Mouse (Mus musculus) hindbrain, embryonic 14.5 days (tissue): ENCODE measurements around the gene Runx1. TPM values are rescaled to one million over a fixed set of nuclear protein-coding genes. Genes with fewer than 3 reads are reported as not detected.

Source experiments
- ATAC-seq: fragments of 200-750 bp; cut with Nextera tagmentation; 2 replicates; pipeline ENCODE4 v1.8.0; 2017; ENCODE audit warnings: moderate number of reproducible peaks, mild to moderate bottlenecking, moderate TSS enrichment, moderate library complexity; ENCODE audit not compliant: low FRiP score
- DNase-seq: peaks from one replicate; pipeline ENCODE4 v3.0.0-alpha.2; 2015; ENCODE audit warnings: low spot score
- H3K27ac ChIP-seq: fragments of 300-500 bp; sonication (generic); 2 replicates; pipeline ENCODE4 v1.5.1; 2014; ENCODE audit warnings: mild to moderate bottlenecking, moderate library complexity
- H3K27me3 ChIP-seq: fragments of 300-500 bp; sonication (generic); 2 replicates; pipeline ENCODE4 v1.6.1; 2014; ENCODE audit warnings: mild to moderate bottlenecking, low read length, mixed read lengths; ENCODE audit not compliant: control insufficient read depth, insufficient read depth
- H3K36me3 ChIP-seq: fragments of 300-500 bp; sonication (generic); replicated peaks from 2 replicates; pipeline ENCODE4 v1.6.1; 2014; ENCODE audit not compliant: control insufficient read depth, insufficient read depth
- H3K4me1 ChIP-seq: fragments of 300-500 bp; sonication (generic); replicated peaks from 2 replicates; pipeline ENCODE4 v1.6.1; 2014; ENCODE audit warnings: antibody characterized with exemption, low read length, mixed read lengths; ENCODE audit not compliant: control insufficient read depth, insufficient read depth
- H3K4me2 ChIP-seq: fragments of 300-500 bp; sonication (generic); replicated peaks from 2 replicates; pipeline ENCODE4 v1.6.1; 2014; ENCODE audit warnings: mild to moderate bottlenecking, moderate library complexity
- H3K4me3 ChIP-seq: fragments of 300-500 bp; sonication (generic); replicated peaks from 2 replicates; pipeline ENCODE4 v1.5.1; 2014; ENCODE audit warnings: mild to moderate bottlenecking, low read length
- H3K9ac ChIP-seq: fragments of 300-500 bp; sonication (generic); 2 replicates; pipeline ENCODE4 v1.6.1; 2014
- H3K9me3 ChIP-seq: fragments of 300-500 bp; sonication (generic); 2 replicates; pipeline ENCODE4 v1.6.1; 2016; ENCODE audit warnings: low read length; ENCODE audit not compliant: control insufficient read depth
- WGBS: fragments of 180-500 bp; shearing (Covaris S2); extraction: QIAGEN DNeasy Blood & Tissue Kit; methylation state at CpG from one replicate; pipeline ENCODE4 v1.1.7; 2014; 5-methylcytosine and 5-hydroxymethylcytosine counted together
- polyA plus RNA-seq: library from polyadenylated mRNA; unstranded; fragments of >200 nt; fragmentation: Nextera tagmentation; extraction: Ambion mirVana; gene quantifications from 2 replicates; pipeline ENCODE4 v1.2.1, GENCODE M21; 2014

Runx1 gene
- polyA plus RNA-seq, 1 experiment from 2014 or later: 2.2 TPM

GRCm38 (mm10) chr16:92644718-92645422 is 181.1 kb downstream of the Runx1 start:
- Histone ChIP-seq H3K36me3 (no peaks in the 10 kb centered on the region), H3K9me3 (no peaks in the 10 kb centered on the region), H3K27ac (no peak overlapping the region), H3K9ac (no peak overlapping the region), H3K4me1 (no peaks in the 10 kb centered on the region), H3K27me3 (no peaks in the 10 kb centered on the region), H3K4me2 (no peak overlapping the region), H3K4me3 (no peak overlapping the region)
- DNase-seq (no peak), ATAC-seq (no peak)
- WGBS: 75% methylated on average over 15 of the region's 15 CpGs

GRCm38 (mm10) chr16:92644315-92644714 is 181.6 kb downstream of the Runx1 start:
- Histone ChIP-seq H3K36me3 (no peaks in the 10 kb centered on the region), H3K4me2 (no peak overlapping the region), H3K4me1 (no peaks in the 10 kb centered on the region), H3K27me3 (no peaks in the 10 kb centered on the region), H3K4me3 (no peak overlapping the region), H3K27ac (no peak overlapping the region), H3K9me3 (no peaks in the 10 kb centered on the region), H3K9ac (no peak overlapping the region)
- 72% methylated on average over 10 of the region's 10 CpGs for WGBS
- ATAC-seq: no peak
- DNase-seq: no peak

GRCm38 (mm10) chr16:92642283-92642682 is 183.7 kb downstream of the Runx1 start:
- Histone ChIP-seq H3K27ac (no peak overlapping the region), H3K9ac (no peak overlapping the region), H3K27me3 (no peaks in the 10 kb centered on the region), H3K9me3 (no peaks in the 10 kb centered on the region), H3K4me3 (no peak overlapping the region), H3K4me2 (no peak overlapping the region), H3K36me3 (no peaks in the 10 kb centered on the region), H3K4me1 (no peaks in the 10 kb centered on the region)
- 89% methylated on average over 8 of the region's 8 CpGs for WGBS
- no peak for ATAC-seq
- DNase-seq: no peak

- no peak for ATAC-seq
- 78% methylated on average over 6 of the region's 6 CpGs for WGBS
- no peaks in the 10 kb centered on the region for H3K36me3 ChIP-seq
Measured at GRCm38 (mm10) chr16:92641053-92641452, 184.9 kb downstream of the Runx1 start.

GRCm38 (mm10) chr16:92639093-92639492 is 186.9 kb downstream of the Runx1 start:
- Histone ChIP-seq H3K4me2 (no peak overlapping the region), H3K27me3 (no peaks in the 10 kb centered on the region), H3K9me3 (no peaks in the 10 kb centered on the region), H3K4me1 (no peaks in the 10 kb centered on the region), H3K27ac (no peak overlapping the region), H3K4me3 (no peak overlapping the region), H3K9ac (no peak overlapping the region), H3K36me3 (no peaks in the 10 kb centered on the region)
- WGBS: 83% methylated on average over 8 of the region's 8 CpGs
- no peak for DNase-seq
- ATAC-seq: no peak

More at GRCm38 (mm10) chr16:92641053-92641452, 184.9 kb downstream of the Runx1 start:
- Histone ChIP-seq H3K4me2 (no peak overlapping the region), H3K9ac (no peak overlapping the region), H3K4me3 (no peak overlapping the region), H3K27ac (no peak overlapping the region), H3K4me1 (no peaks in the 10 kb centered on the region), H3K9me3 (no peaks in the 10 kb centered on the region), H3K27me3 (no peaks in the 10 kb centered on the region)
- no peak for DNase-seq

- Histone ChIP-seq H3K4me3 (no peak overlapping the region), H3K9ac (no peak overlapping the region), H3K4me2 (no peak overlapping the region), H3K4me1 (no peaks in the 10 kb centered on the region), H3K27ac (no peak overlapping the region), H3K27me3 (no peaks in the 10 kb centered on the region), H3K9me3 (no peaks in the 10 kb centered on the region), H3K36me3 (no peaks in the 10 kb centered on the region)
- DNase-seq: no peak
- 70% methylated on average over 5 of the region's 5 CpGs for WGBS
- ATAC-seq: no peak
Measured at GRCm38 (mm10) chr16:92637033-92637432, 188.9 kb downstream of the Runx1 start.

- H3K9ac ChIP-seq: no peak overlapping the region
- no peak overlapping the region for H3K4me2 ChIP-seq
- no peak overlapping the region for H3K27ac ChIP-seq
- no peaks in the 10 kb centered on the region for H3K36me3 ChIP-seq
- H3K4me1 ChIP-seq: no peaks in the 10 kb centered on the region
- WGBS: 23% methylated on average over 11 of the region's 11 CpGs
- DNase-seq: no peak
- no peaks in the 10 kb centered on the region for H3K27me3 ChIP-seq
- no peak overlapping the region for H3K4me3 ChIP-seq
- no peaks in the 10 kb centered on the region for H3K9me3 ChIP-seq
- ATAC-seq: no peak; the same call in 1 of the 2 replicates
Measured at GRCm38 (mm10) chr16:92632115-92632763, 193.7 kb downstream of the Runx1 start.

GRCm38 (mm10) chr16:92631637-92632036 is 194.3 kb downstream of the Runx1 start:
- DNase-seq (no peak), ATAC-seq (no peak)
- 29% methylated on average over 6 of the region's 6 CpGs for WGBS
- Histone ChIP-seq H3K9ac (no peak overlapping the region), H3K9me3 (no peaks in the 10 kb centered on the region), H3K4me2 (no peak overlapping the region), H3K27ac (no peak overlapping the region), H3K4me3 (no peak overlapping the region), H3K4me1 (no peaks in the 10 kb centered on the region), H3K27me3 (no peaks in the 10 kb centered on the region), H3K36me3 (no peaks in the 10 kb centered on the region)

- no peaks in the 10 kb centered on the region for H3K4me1 ChIP-seq
- no peaks in the 10 kb centered on the region for H3K9me3 ChIP-seq
- H3K4me3 ChIP-seq: no peak overlapping the region
- H3K27me3 ChIP-seq: no peaks in the 10 kb centered on the region
- ATAC-seq: no peak; the same call in 1 of the 2 replicates
- no peaks in the 10 kb centered on the region for H3K36me3 ChIP-seq
- 69% methylated on average over 5 of the region's 5 CpGs for WGBS
- no peak overlapping the region for H3K27ac ChIP-seq
- H3K9ac ChIP-seq: no peak overlapping the region
- no peak for DNase-seq
- no peak overlapping the region for H3K4me2 ChIP-seq
Measured at GRCm38 (mm10) chr16:92630950-92631349, 195.0 kb downstream of the Runx1 start.
